Mouse (Mus musculus) bone marrow macrophage, adult 2 months (primary cell): ENCODE data around the gene Iqcf5. TPM values are rescaled to one million over a fixed set of nuclear protein-coding genes. Genes with fewer than 3 reads are reported as not detected.

ENCODE experiments used
- H3K27ac ChIP-seq: 2 replicates; pipeline ENCODE4 v1.5.1; 2012; ENCODE audit warnings: low read depth, low read length; ENCODE audit not compliant: insufficient read depth
- H3K4me1 ChIP-seq: 2 replicates; pipeline ENCODE4 v1.6.1; 2012; ENCODE audit warnings: low read length; ENCODE audit not compliant: control insufficient read depth, insufficient read depth
- H3K4me3 ChIP-seq: 2 replicates; pipeline ENCODE4 v1.5.1; 2012; ENCODE audit warnings: mild to moderate bottlenecking, low read length, moderate library complexity; ENCODE audit not compliant: insufficient read depth
- CTCF ChIP-seq: IDR thresholded peaks from 2 replicates; pipeline ENCODE4 v1.5.1; 2012; ENCODE audit warnings: low read depth, mild to moderate bottlenecking, low read length, moderate library complexity
- POLR2A ChIP-seq: IDR thresholded peaks from 2 replicates; pipeline ENCODE4 v1.6.1; 2012; ENCODE audit warnings: mild to moderate bottlenecking, low read depth, low read length, borderline replicate concordance
- polyA plus RNA-seq: library from polyadenylated mRNA; stranded (reverse); fragments of >200 nt; gene quantifications from 2 replicates; pipeline ENCODE4 v1.2.4, GENCODE M21; 2012; ENCODE audit not compliant: missing spikeins, insufficient read depth, insufficient read length

Iqcf5 gene
- polyA plus RNA-seq, 1 experiment, result not detected

- Histone ChIP-seq H3K4me1 (peaks cover 13% of the 10 kb centered on the region), H3K27ac (no peak overlapping the region)
Observed at GRCm38 (mm10) chr9:106472321-106472720, 42.1 kb upstream of the Iqcf5 start.

GRCm38 (mm10) chr9:106473081-106473752 is 41.2 kb upstream of the Iqcf5 start:
- no peak for TF ChIP-seq CTCF
- TF ChIP-seq POLR2A, result no peak
- Histone ChIP-seq H3K4me1 (peaks cover 14% of the 10 kb centered on the region), H3K4me3 (no peak overlapping the region), H3K27ac (no peak overlapping the region)

More at GRCm38 (mm10) chr9:106472321-106472720, 42.1 kb upstream of the Iqcf5 start:
- H3K4me3 ChIP-seq, result no peak overlapping the region
- TF ChIP-seq CTCF (no peak), POLR2A (no peak)

GRCm38 (mm10) chr9:106473753-106474105 is 40.6 kb upstream of the Iqcf5 start:
- TF ChIP-seq CTCF (no peak), POLR2A (no peak)
- Histone ChIP-seq H3K4me1 (peaks cover 15% of the 10 kb centered on the region), H3K4me3 (no peak overlapping the region), H3K27ac (no peak overlapping the region)

GRCm38 (mm10) chr9:106474456-106474855 is 39.9 kb upstream of the Iqcf5 start:
- no peak overlapping the region for H3K27ac ChIP-seq
- H3K4me1 ChIP-seq, result peaks cover 14% of the 10 kb centered on the region
- peak; percentile 37; the same call in 1 of the 2 replicates for TF ChIP-seq CTCF
- no peak for TF ChIP-seq POLR2A
- H3K4me3 ChIP-seq, result no peak overlapping the region

- peak overlapping the region; percentile 71 for H3K4me3 ChIP-seq
- TF ChIP-seq CTCF (no peak), POLR2A (no peak)
Observed at GRCm38 (mm10) chr9:106475046-106475445, 39.3 kb upstream of the Iqcf5 start.

GRCm38 (mm10) chr9:106475663-106476001 is 38.7 kb upstream of the Iqcf5 start, which contains the start of gene Rrp9:
Rrp9 (plus strand) TSS chr9:106475963.
- H3K4me3 ChIP-seq, result peak within 1 kb of the TSS; percentile 71
- TF ChIP-seq POLR2A, result no peak
- no peak for TF ChIP-seq CTCF
- H3K4me1 ChIP-seq, result peaks cover 8% of the 10 kb centered on the region
- H3K27ac ChIP-seq, result peak within 1 kb of the TSS; percentile 75

More at GRCm38 (mm10) chr9:106475046-106475445, 39.3 kb upstream of the Iqcf5 start:
- H3K4me1 ChIP-seq, result peaks cover 8% of the 10 kb centered on the region
- no peak overlapping the region for H3K27ac ChIP-seq

- Histone ChIP-seq H3K4me3 (peak overlapping the region; percentile 71), H3K27ac (peak overlapping the region; percentile 75), H3K4me1 (peaks cover 8% of the 10 kb centered on the region)
- TF ChIP-seq POLR2A (no peak; the same call in 1 of the 2 replicates), CTCF (no peak)
Observed at GRCm38 (mm10) chr9:106476002-106476923, 38.1 kb upstream of the Iqcf5 start.

GRCm38 (mm10) chr9:106476924-106477484 is 37.4 kb upstream of the Iqcf5 start, which contains the start of gene Parp3:
Parp3 (minus strand) TSS chr9:106476949.
- no peak for TF ChIP-seq POLR2A
- peak; percentile 56; the same call in 1 of the 2 replicates for TF ChIP-seq CTCF
- Histone ChIP-seq H3K4me3 (peak within 1 kb of the TSS; percentile 71), H3K4me1 (peaks cover 8% of the 10 kb centered on the region), H3K27ac (peak within 1 kb of the TSS; percentile 75)

- Histone ChIP-seq H3K27ac (no peak overlapping the region), H3K4me3 (peak overlapping the region; percentile 70), H3K4me1 (peaks cover 8% of the 10 kb centered on the region)
- TF ChIP-seq CTCF (no peak), POLR2A (no peak)
Observed at GRCm38 (mm10) chr9:106477649-106478048, 36.7 kb upstream of the Iqcf5 start.

GRCm38 (mm10) chr9:106478101-106478500 is 36.3 kb upstream of the Iqcf5 start:
- Histone ChIP-seq H3K4me1 (peaks cover 8% of the 10 kb centered on the region), H3K27ac (no peak overlapping the region), H3K4me3 (peak overlapping the region; percentile 70)
- TF ChIP-seq POLR2A (no peak), CTCF (no peak)
